Mouse (Mus musculus): ENCODE results near the gene Carmil3.

DNA sequence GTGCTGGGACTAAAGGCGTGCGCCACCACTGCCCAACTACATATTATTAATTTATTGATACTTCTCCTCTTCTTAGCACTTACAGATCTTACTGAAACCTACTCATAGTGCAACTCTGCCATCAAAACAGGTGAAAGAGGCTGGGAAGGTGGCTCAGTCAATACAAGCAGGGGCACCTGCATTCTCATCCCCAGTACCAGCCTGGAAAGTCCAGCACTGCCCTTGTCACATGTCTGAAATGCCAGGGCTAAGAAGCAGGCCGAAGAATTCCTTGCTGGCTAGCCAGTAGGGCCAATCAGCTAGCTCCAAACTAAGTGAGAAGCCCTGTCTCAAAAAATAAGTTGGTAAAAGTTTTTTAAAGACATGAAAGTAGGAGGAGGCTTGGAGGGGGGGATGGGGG is 67.1 kb downstream of the Carmil3 start:
- TF ChIP-seq POLR2A (IDR thresholded peaks at IDR 0.05; ENCODE audit: insufficient read depth, low read depth, low read length) = no peak
- no peak for TF ChIP-seq CTCF (IDR thresholded peaks at IDR 0.05)

All from heart, adult 2 months (tissue).